Mouse (Mus musculus) cerebellum, postnatal 4 days (tissue): Measurements from ENCODE around the gene I0C0044D17Rik.
"Not testable (repeated sequence)": the region's sequence is repeated elsewhere in the genome, so short reads cannot be mapped to it uniquely, and the experiment has no call there.

Source experiments
- DNase-seq, 2 experiments: peaks; one replicate each; pipeline ENCODE4 v3.0.0; 2022; ENCODE audit warnings: low spot score in 2 of 2, mixed read lengths in 1 of 2

I0C0044D17Rik gene

GRCm38 (mm10) chr4:98823740-98824139 is at the start of gene I0C0044D17Rik:
Gene I0C0044D17Rik (minus strand): TSS chr4:98823840.
- not testable (repeated sequence) for DNase-seq

- DNase-seq = no peak
Measured at GRCm38 (mm10) chr4:98865386-98866237, 42.0 kb upstream of the I0C0044D17Rik start.

GRCm38 (mm10) chr4:98864546-98864945 is 40.9 kb upstream of the I0C0044D17Rik start:
- DNase-seq = no peak

GRCm38 (mm10) chr4:98864094-98864493 is 40.5 kb upstream of the I0C0044D17Rik start:
- DNase-seq = no peak

GRCm38 (mm10) chr4:98863451-98863850 is 39.8 kb upstream of the I0C0044D17Rik start:
- no peak for DNase-seq

- no peak for DNase-seq
Measured at GRCm38 (mm10) chr4:98858151-98858855, 34.7 kb upstream of the I0C0044D17Rik start.

GRCm38 (mm10) chr4:98857037-98857648 is 33.5 kb upstream of the I0C0044D17Rik start:
- no peak for DNase-seq

GRCm38 (mm10) chr4:98853926-98854325 is 30.3 kb upstream of the I0C0044D17Rik start:
- no peak for DNase-seq

GRCm38 (mm10) chr4:98850485-98850884 is 26.8 kb upstream of the I0C0044D17Rik start:
- DNase-seq = not testable (repeated sequence)

- no peak for DNase-seq
Measured at GRCm38 (mm10) chr4:98847120-98847885, 23.7 kb upstream of the I0C0044D17Rik start.

- no peak for DNase-seq
Measured at GRCm38 (mm10) chr4:98846396-98846795, 22.8 kb upstream of the I0C0044D17Rik start.

GRCm38 (mm10) chr4:98845687-98846125 is 22.1 kb upstream of the I0C0044D17Rik start:
- no peak for DNase-seq

- DNase-seq = no peak
Measured at GRCm38 (mm10) chr4:98845201-98845600, 21.6 kb upstream of the I0C0044D17Rik start.

- DNase-seq = no peak
Measured at GRCm38 (mm10) chr4:98843906-98844597, 20.4 kb upstream of the I0C0044D17Rik start.

GRCm38 (mm10) chr4:98841251-98841650 is 17.6 kb upstream of the I0C0044D17Rik start:
- DNase-seq = not testable (repeated sequence)

- no peak for DNase-seq
Measured at GRCm38 (mm10) chr4:98840526-98840925, 16.9 kb upstream of the I0C0044D17Rik start.

- no peak for DNase-seq
Measured at GRCm38 (mm10) chr4:98838913-98839312, 15.3 kb upstream of the I0C0044D17Rik start.

- DNase-seq = no peak
Measured at GRCm38 (mm10) chr4:98837715-98838505, 14.3 kb upstream of the I0C0044D17Rik start.

- no peak for DNase-seq
Measured at GRCm38 (mm10) chr4:98836519-98836918, 12.9 kb upstream of the I0C0044D17Rik start.

- no peak for DNase-seq
Measured at GRCm38 (mm10) chr4:98834782-98835181, 11.1 kb upstream of the I0C0044D17Rik start.
